Mouse (Mus musculus) fat pad, adult 2 months (tissue): ENCODE results near the gene Mphosph8.

Experiments used
- DNase-seq: peaks from one replicate; pipeline ENCODE4 v3.0.0-alpha.2; 2011; ENCODE audit warnings: low read depth, low spot score; ENCODE audit errors: extremely low read depth

The Mphosph8 gene

DNA sequence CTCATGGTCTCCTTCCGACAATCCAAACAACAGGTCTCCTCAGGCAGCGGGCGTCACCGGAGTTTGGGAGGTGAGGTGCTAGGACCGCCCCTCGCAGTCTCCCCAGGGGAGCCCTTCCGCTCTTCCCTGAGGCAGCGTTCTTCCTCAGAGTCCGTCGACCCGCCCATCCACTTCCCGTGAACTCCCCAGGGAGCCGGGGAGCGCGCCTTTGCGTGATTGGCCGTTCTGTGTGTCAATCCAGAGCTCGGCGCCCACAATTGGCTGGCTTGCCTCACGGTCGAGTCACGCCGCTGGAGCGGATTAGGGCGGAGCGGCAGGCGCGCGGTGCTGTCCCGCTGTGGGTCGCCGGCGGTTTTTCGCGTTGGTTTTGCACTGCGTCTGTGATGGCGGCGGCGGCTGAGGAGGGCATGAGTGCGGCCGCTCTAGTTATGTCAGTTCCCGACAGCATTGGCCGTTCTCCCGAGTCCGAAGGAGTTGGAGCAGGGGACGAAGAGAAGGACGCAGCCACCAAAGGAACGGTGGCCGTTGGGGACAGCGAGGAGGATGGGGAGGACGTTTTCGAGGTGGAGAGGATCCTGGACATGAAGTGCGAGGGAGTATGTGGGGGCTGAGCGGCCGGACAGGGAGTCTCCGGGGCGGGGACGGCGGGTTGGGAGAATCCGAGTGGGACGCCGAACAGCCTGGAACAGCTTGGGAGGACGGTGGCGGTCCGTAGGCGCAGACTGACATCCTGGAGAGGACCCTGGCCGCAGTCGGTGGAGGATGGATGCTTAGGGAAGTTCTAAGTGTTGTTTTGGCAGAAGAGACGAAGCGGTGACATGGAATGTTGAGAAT, at the start of gene Mphosph8:
Gene Mphosph8, plus strand, starts transcription at position 280 of the 834 bp plus-strand sequence.
- peak; percentile 80 for DNase-seq

DNA sequence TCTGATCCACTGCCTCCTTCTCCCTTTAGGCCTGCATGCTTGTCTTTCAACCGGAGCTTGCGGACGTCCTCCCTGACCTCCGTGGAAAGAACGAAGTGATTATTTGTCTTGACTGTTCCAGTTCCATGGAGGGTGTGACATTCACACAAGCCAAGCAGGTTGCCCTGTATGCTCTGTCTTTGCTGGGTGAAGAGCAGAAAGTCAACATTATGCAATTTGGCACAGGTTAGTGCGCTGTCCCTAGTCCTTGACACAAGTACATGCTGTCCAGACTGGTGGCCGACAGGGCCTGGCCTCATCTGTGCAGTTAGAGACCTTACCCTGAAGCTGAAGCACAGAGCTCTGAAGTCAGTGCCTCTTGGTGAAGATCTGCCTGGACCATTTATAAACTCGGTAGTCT, 47.6 kb upstream of the Mphosph8 start:
- peak; percentile 39 for DNase-seq

DNA sequence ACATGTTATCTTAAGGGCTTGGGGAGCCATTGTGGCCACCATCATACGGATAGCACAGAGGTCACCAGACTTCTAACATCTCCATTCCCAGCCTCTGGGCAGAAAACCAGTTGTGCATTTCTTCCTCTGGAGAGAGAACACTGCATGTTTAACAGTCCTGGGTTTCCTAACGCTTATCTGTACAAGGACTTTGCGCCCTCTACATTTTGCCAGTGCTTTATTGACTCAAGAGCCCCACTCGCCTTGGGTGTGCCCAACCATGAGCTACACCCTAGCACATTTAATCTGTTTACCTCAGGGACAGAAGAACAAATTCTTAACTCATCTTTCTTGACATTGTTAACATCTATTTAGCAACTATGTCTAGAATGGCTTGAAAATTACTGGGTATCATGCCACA, 41.8 kb upstream of the Mphosph8 start:
- DNase-seq: no peak

DNA sequence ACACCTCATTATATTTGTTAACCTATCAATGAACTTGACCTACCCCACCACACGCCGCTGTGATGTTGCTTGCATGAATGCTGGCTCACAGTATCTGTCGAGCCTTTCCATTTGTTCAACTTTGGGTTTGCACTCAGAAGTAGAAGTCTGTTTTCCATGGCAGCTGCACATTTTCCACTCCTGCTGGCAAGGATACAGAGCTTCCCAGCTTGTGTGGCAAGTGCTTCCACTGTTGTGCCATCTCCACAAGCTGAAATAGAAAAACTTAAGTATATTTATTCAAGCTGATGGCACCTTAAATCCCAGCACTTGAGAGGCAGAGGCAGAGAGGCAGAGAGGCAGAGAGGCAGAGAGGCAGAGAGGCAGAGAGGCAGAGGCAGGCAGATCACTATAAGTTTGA, 39.7 kb upstream of the Mphosph8 start:
- no peak for DNase-seq

DNA sequence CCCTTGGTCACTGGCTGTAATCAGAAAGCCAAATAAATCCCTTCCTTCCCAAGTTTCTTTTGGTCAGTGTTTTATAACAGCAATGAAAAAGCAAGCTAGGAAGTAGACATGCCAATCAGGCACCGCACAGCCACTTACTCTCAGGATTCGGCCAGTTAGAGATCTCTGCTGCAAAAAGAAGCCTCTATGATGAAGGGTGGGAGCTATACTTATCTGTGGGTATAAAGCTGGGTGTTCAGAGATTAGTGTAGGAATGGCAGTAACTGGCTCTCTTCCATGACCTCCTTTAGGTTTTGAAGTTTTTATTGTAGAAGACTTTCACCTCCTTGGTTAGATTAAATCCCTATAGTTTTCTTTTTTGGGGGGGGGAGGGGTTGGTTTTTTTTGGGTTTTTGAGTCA, 36.9 kb upstream of the Mphosph8 start:
- DNase-seq: no peak

DNA sequence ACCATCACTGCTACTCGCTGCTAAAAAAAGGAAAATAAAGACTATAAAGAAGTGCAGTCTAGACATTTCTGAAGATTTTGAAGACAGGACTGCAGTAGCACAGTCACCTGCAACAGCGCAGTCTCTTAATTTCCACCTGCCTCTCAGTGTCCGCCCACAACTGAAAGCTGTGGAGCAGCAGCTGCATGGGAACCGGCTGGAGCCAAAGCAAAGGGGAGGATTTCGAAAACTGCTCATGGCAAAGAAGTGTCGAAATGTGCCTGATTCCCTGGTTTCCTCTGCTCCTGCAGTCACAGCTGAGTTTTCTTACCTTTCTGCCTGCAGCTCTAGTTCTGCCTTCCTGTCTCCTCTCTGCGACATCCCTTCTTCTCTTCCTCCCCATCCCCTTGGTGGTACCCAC, 20.8 kb upstream of the Mphosph8 start:
- DNase-seq: peak; percentile 52

DNA sequence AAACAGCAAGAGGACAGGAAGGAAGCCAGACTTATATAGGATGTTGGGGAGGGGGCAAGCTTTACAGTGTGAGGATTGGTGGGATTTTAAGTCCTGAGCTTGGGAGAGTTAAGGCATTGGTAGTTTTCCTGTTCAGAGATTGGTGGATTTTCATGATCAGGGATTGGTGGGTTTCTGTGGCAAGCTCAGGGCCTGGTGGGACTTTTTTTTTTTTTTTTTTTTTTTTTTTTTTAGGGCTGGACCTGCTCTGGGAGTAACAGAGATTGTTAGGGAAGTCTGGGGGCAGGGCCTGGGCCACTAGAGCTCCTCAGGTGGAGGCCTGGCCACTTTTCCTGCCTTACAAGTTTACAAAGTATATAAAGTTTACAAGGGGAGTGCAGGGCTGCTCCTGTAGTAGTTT, 18.6 kb upstream of the Mphosph8 start:
- DNase-seq: no peak

DNA sequence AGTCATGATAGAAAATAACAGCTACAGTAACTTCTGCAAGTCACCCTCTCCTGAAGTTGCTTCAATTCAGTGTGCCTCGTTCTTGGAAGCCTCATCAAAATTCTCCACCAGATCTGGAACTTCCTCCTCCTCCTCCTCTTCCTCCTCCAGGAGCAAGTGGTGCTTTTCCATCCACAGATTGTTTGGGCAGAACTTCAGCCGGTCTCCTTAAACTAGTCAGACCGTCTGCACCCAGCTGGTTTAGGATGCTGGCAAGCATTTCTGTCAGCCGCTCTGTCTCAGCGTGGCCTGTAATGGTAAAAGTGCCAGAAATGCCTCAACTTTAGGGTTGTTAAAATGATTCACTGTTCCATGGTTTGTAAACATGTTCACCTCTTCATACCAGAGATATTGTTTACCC, 2.4 kb upstream of the Mphosph8 start:
- DNase-seq: no peak

DNA sequence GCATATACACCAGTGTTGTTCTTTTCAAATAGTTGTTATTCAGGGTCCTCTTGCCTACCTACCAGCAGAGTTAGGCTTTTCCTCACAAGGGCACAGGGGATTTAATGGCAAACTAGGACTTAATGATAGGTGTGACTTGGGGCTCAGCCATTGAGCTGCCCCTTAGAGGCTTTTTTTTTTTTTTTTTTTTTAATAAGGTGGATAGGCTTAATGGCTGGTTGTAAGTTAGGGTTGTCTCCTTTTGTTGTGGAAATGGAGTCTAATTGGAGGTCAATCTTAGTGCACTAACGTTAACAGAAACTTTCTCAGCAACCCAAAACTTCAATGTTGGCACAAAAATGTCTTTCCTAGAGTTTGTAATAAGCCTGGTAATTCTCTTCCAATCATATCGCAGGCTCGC, 1.1 kb upstream of the Mphosph8 start:
- DNase-seq: no peak

DNA sequence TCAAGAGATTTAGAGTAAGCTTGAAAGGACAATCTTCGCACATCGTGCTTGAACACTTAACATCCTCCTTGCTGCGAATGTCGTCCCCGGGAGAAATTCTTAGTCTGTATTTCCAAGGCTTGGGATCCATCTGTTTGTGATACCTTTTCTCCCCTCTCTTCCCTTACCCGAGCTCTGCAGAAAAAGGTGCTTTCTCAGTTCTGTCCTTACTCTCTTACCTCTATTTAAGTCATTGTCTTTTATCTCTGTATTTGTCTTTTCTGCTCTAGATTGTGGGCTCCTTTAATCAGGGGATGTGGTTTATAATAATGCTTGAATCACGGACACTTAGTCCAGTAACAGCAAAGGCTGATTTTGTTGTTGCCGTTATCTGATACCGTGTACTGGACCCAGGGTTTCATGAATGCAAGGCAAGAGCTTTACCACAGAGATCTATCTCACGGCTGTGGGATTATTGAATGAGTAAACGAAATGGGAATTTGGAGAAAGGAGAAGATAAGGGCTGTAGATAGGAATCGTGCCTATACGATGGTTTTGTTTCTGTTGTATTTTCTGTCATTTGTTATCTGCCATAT, 1.1 kb downstream of the Mphosph8 start:
- DNase-seq: no peak

DNA sequence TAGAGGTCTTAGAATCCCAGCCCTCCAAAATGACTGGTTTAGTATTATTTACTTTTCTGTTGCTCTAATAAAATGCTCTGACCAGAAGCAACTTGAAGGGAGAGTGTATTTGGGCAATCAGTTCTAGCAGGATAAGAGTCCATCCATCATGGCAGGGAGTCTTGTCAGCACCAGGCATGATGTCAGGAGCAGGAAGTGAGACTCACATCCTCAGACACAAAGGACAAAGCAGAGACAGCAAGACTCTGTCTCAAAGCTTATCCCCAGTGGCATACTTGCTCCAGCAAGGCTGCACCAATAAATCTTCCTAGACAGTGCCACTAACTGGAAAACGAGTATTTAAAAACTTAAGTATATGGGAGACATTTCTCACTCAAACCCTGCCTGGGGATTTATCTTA, 17.4 kb downstream of the Mphosph8 start:
- no peak for DNase-seq

DNA sequence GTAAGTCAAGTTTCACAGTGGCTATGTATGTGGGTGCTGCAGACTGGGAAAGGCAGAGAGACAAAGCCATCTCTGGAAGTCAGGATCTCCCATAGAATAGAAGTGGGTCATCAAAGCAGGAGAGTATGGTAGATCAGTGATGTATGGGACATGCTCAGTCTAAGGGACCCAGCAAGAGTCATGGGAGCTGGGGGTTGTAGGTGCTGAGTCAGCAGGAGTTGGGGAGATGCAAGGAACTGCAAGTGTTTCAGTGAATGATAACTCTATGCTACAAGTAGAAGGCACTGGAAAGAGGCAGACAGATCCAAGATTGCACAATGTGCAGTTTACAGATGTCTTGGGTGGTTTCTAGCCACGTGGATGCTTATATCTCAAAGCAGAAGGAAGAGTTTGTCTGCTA, 21.1 kb downstream of the Mphosph8 start:
- DNase-seq: no peak

DNA sequence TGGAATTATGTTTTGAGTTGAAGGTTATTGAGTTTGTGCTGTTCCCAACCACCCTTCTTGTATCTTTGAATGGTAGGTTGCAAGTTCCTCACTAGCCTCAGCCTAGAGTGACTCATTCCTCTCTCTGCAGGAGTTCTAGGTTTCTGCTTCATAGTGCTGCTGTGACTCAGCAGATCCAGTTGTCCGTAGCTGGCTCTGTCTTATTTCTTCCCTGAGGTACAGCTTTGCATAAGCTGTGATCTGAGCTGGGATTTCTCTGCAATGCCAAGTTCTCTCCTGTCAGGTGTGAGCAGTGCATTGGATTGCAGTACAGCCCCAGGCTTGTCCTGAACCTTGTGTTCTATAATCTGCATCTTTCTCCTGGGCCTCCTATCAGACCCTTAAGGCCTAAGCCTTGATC, 21.7 kb downstream of the Mphosph8 start:
- peak; percentile 71 for DNase-seq

DNA sequence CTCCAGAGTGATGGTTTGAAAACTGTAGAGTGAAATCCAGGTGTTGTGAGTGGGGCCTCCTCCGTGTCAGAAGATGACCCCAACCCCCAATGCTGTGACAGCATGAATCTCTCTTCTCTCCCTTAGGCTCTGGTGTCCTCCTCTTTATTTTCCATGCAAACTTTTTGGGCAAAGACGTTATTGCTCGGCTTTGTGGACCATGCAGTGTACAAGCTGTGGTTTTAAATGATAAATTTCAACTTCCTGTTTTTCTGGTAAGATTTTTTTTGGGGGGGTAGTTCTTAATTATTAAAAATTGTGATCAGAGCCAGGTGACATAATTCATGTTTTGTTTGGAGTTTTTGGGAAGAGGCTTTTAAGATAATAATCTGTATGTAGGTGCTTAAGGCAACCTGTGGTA, 27.4 kb downstream of the Mphosph8 start:
- no peak for DNase-seq

DNA sequence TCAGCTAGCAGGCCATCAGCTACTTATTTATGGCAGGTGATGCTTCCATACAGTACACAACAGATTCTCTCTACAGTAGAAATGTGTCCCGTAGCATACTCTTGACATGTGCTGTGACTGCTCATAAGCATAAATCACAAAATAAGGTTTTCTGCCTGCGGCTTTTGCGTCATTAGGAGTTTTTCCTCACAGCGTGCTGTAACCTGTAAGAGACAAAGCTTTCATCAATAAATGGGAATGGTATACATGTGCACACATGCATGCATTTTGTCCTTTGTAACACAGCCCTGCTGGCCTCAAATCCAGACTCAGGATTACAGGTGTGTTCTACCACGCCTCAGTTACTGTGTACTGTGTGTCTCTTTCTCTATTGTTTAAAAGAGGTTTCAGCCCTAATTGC, 29.8 kb downstream of the Mphosph8 start:
- peak; percentile 80 for DNase-seq

DNA sequence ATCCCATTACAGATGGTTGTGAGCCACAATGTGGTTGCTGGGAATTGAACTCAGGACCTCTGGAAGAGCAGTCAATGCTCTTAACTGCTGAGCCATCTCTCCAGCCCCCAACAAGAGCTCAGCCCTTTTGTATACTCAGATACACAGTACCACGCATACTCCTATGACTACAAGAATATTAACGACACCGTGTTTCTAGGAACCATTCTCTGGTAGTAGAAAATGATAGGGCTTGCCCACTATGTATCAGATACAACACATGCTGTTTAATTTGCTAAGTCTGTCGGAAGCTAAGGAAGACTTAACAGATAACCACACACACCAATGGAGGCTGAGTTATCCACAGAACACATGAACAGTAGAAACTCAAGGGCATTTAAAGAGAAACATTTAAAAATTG, 34.6 kb downstream of the Mphosph8 start:
- no peak for DNase-seq

DNA sequence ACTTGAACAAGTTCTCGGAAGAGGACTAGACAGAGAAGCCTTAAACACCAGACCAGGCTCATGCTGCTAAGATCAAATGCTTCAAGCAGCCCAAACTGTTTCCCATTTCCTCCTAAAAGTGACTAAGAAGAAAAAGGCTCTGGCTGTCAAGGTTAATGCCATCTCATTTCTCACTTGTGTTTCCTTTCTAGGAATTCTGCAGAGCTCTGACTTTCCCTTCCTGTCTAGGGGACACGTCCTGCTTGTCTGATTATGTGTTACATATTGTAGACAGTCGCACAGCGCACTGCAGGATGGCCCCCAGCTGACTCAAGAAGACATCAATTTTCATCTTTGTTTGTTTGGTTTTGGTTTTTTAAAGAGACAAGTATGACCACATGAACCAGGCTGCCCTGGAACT, 37.6 kb downstream of the Mphosph8 start:
- DNase-seq: no peak

DNA sequence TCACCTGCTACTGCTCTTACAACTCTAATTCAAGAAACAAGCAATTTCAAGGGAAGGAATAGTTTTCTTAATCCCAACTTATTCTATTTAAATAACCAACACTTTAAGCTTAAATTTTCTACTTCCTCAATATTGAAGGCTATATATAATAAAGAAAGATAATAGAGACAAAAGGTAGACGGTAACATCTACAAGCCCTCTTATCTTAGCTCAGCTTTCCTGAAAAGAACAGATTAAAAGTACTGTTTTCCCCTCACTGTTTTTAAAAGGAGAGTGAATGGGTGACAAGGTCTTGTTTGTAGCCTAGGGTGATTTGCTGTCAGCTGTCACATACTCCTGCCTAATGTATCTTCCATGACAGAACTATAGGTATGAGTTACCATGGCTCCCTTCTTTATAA, 58.4 kb downstream of the Mphosph8 start:
- DNase-seq: no peak

DNA sequence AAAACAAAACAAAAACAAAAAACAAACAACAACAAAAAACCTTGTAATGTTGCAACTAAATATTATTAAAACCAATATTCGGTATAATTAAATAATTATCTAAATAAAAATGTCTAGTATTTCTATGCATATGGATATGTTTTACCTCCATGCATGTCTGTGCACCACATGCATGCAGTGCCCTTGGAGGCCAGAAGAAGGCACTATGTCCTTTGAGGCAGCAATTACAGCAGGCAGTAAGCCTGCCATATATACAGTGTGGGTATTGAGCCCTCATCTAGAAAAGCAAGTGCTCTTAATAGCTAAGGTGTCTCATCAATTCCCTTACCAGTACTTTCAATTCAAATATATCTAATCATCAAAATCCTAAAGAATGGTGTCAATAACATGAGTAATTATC, 72.1 kb downstream of the Mphosph8 start:
- DNase-seq: no peak
